Mouse (Mus musculus) embryonic fibroblast, embryonic 13.5 days (primary cell): ENCODE measurements around the gene Rnpep.

Experiments
- CTCF ChIP-seq: IDR thresholded peaks from 2 replicates; pipeline ENCODE4 v1.5.1; 2011; ENCODE audit warnings: mild to moderate bottlenecking, control low read depth, low read length, moderate library complexity, borderline replicate concordance; ENCODE audit not compliant: insufficient read depth
- POLR2A ChIP-seq: IDR thresholded peaks from 2 replicates; pipeline ENCODE4 v1.6.1; 2011; ENCODE audit warnings: low read depth, mild to moderate bottlenecking, control low read depth, low read length, moderate library complexity

GRCm38 (mm10) chr1:135213772-135214640 is 69.9 kb downstream of the Rnpep start:
- TF ChIP-seq CTCF (no peak), POLR2A (no peak)
